In the genomic region with DNA sequence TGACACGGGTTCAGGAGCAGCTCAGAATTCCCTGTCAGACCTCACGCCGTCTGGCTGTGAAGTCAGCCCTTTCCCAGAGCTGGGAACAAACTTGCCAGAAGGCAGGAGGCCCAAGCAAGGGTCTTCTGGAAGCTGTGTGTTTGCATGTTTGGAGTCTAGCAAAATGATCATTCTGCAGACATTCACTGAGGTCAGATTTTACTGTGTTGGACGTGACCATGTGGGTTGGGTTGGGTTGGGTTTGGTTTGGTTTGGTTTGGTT, we compare ENCODE assay signal across 7 mouse cellular contexts. TPM values are rescaled to one million over a fixed set of nuclear protein-coding genes. Genes with fewer than 3 reads are reported as not detected.
A peak's percentile ranks its signal among the peaks of the same experiment; 100 is the strongest.
DNase-seq lines count a peak whose midpoint lies in the region; ATAC-seq lines count a peak whose summit lies in the region.

No protein-coding gene starts in this region.

- ATAC-seq in lung, embryonic 16.5 days (ENCODE audit: low read depth): peak; percentile 4; the same call in 1 of the 2 replicates
- ATAC-seq in forebrain, embryonic 12.5 days (ENCODE audit: low FRiP score): no peak
- ATAC-seq in limb, embryonic 13.5 days (ENCODE audit: low FRiP score, low read depth): no peak
- ATAC-seq in stomach, embryonic 14.5 days (ENCODE audit: insufficient number of reproducible peaks, insufficient read depth, low FRiP score, low read depth): no peak

- H3K9me3 ChIP-seq in lung, embryonic 16.5 days (ENCODE audit: control insufficient read depth, low read length): no peaks in the 10 kb centered on the region
- H3K9me3 ChIP-seq in forebrain, embryonic 12.5 days: no peaks in the 10 kb centered on the region
- no peaks in the 10 kb centered on the region for H3K9me3 ChIP-seq in limb, embryonic 13.5 days
- H3K9me3 ChIP-seq in stomach, embryonic 14.5 days (ENCODE audit: control insufficient read depth, low read depth, low read length): no peaks in the 10 kb centered on the region

- no peak for DNase-seq in lung, adult 18-20 months
- no peak for DNase-seq in left cerebral cortex, adult 11 months (ENCODE audit: low spot score)
- DNase-seq in kidney, adult 11 months: no peak

- H3K27ac ChIP-seq in lung, embryonic 16.5 days (ENCODE audit: low read length): peak overlapping the region; percentile 92
- peak overlapping the region; percentile 100 for H3K27ac ChIP-seq in forebrain, embryonic 12.5 days
- H3K27ac ChIP-seq in limb, embryonic 13.5 days: peak overlapping the region; percentile 96
- peak overlapping the region; percentile 90 for H3K27ac ChIP-seq in stomach, embryonic 14.5 days (ENCODE audit: low read length)

- no peak overlapping the region for H3K4me3 ChIP-seq in lung, embryonic 16.5 days (ENCODE audit: low read length)
- no peak overlapping the region for H3K4me3 ChIP-seq in forebrain, embryonic 12.5 days (replicated peaks)
- H3K4me3 ChIP-seq in limb, embryonic 13.5 days: no peak overlapping the region
- no peak overlapping the region for H3K4me3 ChIP-seq in stomach, embryonic 14.5 days (ENCODE audit: low read depth, low read length)

- peak overlapping the region; percentile 25 for H3K4me2 ChIP-seq in lung, embryonic 16.5 days (ENCODE audit: low read depth, low read length)
- peak overlapping the region; percentile 39 for H3K4me2 ChIP-seq in forebrain, embryonic 12.5 days
- peak overlapping the region; percentile 52 for H3K4me2 ChIP-seq in limb, embryonic 13.5 days (replicated peaks)
- H3K4me2 ChIP-seq in stomach, embryonic 14.5 days (replicated peaks; ENCODE audit: low read depth, low read length): 0 out of 2 replicates have a peak overlapping the region, but pooled peaks have one; percentile 22

- peaks cover 26% of the 10 kb centered on the region for H3K36me3 ChIP-seq in lung, embryonic 16.5 days (ENCODE audit: control insufficient read depth, insufficient read depth, low read length)
- peaks cover 15% of the 10 kb centered on the region for H3K36me3 ChIP-seq in forebrain, embryonic 12.5 days (replicated peaks)
- peaks cover 32% of the 10 kb centered on the region for H3K36me3 ChIP-seq in limb, embryonic 13.5 days
- H3K36me3 ChIP-seq in stomach, embryonic 14.5 days (ENCODE audit: control insufficient read depth, insufficient read depth, low read length): peaks cover 24% of the 10 kb centered on the region

- H3K4me1 ChIP-seq in lung, embryonic 16.5 days (replicated peaks; ENCODE audit: control insufficient read depth, insufficient read depth, low read length): peaks cover 54% of the 10 kb centered on the region
- H3K4me1 ChIP-seq in forebrain, embryonic 12.5 days: peaks cover 82% of the 10 kb centered on the region
- peaks cover 74% of the 10 kb centered on the region for H3K4me1 ChIP-seq in limb, embryonic 13.5 days
- peaks cover 31% of the 10 kb centered on the region for H3K4me1 ChIP-seq in stomach, embryonic 14.5 days (ENCODE audit: control insufficient read depth, insufficient read depth, low read length)

- 29% methylated on average over 4 of the region's 4 CpGs for WGBS in lung, embryonic 16.5 days
- 31% methylated on average over 4 of the region's 4 CpGs for WGBS in forebrain, embryonic 12.5 days
- WGBS in limb, embryonic 13.5 days: 13% methylated on average over 4 of the region's 4 CpGs
- WGBS in stomach, embryonic 14.5 days: 26% methylated on average over 4 of the region's 4 CpGs

- peak overlapping the region; percentile 41 for H3K9ac ChIP-seq in lung, embryonic 16.5 days (ENCODE audit: low read length)
- H3K9ac ChIP-seq in forebrain, embryonic 12.5 days: peak overlapping the region; percentile 36
- H3K9ac ChIP-seq in limb, embryonic 13.5 days: peak overlapping the region; percentile 59
- no peak overlapping the region for H3K9ac ChIP-seq in stomach, embryonic 14.5 days (replicated peaks; ENCODE audit: low read depth, low read length)

- H3K27me3 ChIP-seq in lung, embryonic 16.5 days (ENCODE audit: control insufficient read depth, insufficient read depth, low read depth, low read length): no peaks in the 10 kb centered on the region
- H3K27me3 ChIP-seq in forebrain, embryonic 12.5 days: no peaks in the 10 kb centered on the region
- no peaks in the 10 kb centered on the region for H3K27me3 ChIP-seq in limb, embryonic 13.5 days
- H3K27me3 ChIP-seq in stomach, embryonic 14.5 days (ENCODE audit: control insufficient read depth, insufficient read depth, low read length): no peaks in the 10 kb centered on the region

RNA-seq across cellular contexts. Expression of gene Dnajb12, which starts 20.7 kb away (rescaled TPM):
- polyA plus RNA-seq in lung, embryonic 16.5 days (2015; fragmentation: Nextera tagmentation; extraction: Ambion mirVana): 24.2 and 27.1 TPM in 2 replicates
- polyA plus RNA-seq in forebrain, embryonic 12.5 days (2016; fragmentation: Nextera tagmentation; extraction: Ambion mirVana): 21.2 and 22.7 TPM in 2 replicates
- 19.3 and 20.1 TPM in 2 replicates for polyA plus RNA-seq in limb, embryonic 13.5 days (2015; fragmentation: Nextera tagmentation; extraction: Ambion mirVana)
- polyA plus RNA-seq in stomach, embryonic 14.5 days (2014; fragmentation: Nextera tagmentation; extraction: Ambion mirVana): 26.5 and 29.8 TPM in 2 replicates

RNA-seq across cellular contexts. Expression of gene Ddit4, which starts 51.5 kb away (rescaled TPM):
- 36.3 and 39.3 TPM in 2 replicates for polyA plus RNA-seq in lung, embryonic 16.5 days (2015; fragmentation: Nextera tagmentation; extraction: Ambion mirVana)
- 58.9 and 61.6 TPM in 2 replicates for polyA plus RNA-seq in forebrain, embryonic 12.5 days (2016; fragmentation: Nextera tagmentation; extraction: Ambion mirVana)
- 75.9 and 77.0 TPM in 2 replicates for polyA plus RNA-seq in limb, embryonic 13.5 days (2015; fragmentation: Nextera tagmentation; extraction: Ambion mirVana)
- 2.5 and 3.0 TPM in 2 replicates for polyA plus RNA-seq in stomach, embryonic 14.5 days (2014; fragmentation: Nextera tagmentation; extraction: Ambion mirVana)
